Mouse (Mus musculus): ENCODE results near the gene Gm13305.
"Not testable (repeated sequence)": the region's sequence is repeated elsewhere in the genome, so short reads cannot be mapped to it uniquely, and the experiment has no call there.

The Gm13305 gene

DNA sequence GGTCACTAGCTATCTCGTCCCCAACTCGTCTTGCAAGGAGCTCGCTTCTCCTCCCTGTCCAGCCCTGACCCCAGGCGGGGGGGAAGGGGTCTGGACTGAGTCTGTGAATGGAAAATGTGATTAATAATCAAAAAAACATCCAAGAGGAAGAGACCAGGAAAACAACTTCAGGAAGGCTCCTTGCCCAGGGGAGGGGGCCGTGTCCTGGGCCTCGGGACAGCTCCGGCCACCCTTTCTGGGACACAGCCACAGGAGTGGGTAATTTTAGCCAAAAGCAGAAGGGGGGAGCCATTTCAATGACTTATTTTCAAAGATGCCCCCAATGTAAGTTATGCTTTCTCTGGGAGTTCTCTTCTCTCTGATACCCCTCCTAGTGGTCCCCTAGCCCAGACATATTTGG is at the start of gene Gm13305:
TSS of gene Gm13305 (minus strand) at position 101 of the 400 bp plus-strand sequence.
- DNase-seq (ENCODE audit: low spot score in 2 of 2), result not testable (repeated sequence)

DNA sequence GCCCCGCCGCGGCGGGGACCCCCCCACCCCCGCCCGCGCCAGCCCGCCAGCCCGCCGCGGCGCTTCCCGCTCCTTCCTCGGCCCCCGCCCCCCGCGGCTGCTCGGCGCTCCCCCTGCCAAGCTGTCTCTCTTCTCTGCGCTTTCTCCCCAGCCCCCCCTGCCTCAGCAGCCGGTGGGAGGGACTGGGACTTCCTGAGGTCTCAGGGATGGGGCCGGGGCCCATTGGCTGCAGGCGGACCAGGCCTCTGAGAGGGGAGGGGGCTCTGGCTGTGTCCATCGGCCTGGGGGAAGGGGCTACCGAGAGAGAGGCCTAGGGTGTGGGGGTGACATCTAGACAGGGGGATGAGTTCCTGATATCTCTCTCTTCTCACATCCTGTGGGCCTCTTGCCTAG is 16.6 kb upstream of the Gm13305 start:
- DNase-seq (ENCODE audit: low spot score in 2 of 2), result not testable (repeated sequence)

DNA sequence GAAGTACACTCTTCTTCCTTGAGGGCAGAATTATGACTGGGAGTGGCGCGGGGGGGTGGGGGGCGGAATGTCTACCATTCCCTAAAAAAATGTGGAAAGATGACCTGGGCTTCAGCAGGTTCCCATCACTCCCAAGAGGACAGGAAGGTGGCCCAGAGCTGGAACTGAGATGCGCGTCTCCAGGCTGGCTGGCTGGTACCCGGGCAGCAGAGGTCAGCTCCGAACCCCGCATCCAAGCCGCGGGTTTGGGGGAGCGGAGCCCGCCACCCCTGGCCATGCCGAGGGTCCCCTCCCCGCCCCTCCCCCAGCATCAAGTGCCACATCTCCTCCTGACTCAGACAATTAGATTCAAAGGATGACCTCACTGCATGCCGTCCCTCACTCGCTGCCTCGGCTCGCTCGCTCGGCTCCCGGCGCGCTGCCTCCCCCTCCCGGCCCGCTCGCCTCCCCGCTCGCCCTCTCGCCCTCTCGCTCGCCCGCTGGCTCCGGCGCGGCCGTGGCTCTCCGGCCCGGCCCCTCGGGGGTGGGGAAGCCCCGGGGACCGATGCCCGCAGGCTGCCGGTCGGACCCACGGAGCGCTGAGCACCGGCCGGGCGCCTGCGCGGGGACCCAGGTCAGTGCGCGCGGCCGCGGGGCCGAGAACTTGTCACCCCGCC is 16.0 kb upstream of the Gm13305 start:
- not testable (repeated sequence) for DNase-seq (ENCODE audit: low spot score in 2 of 2)

DNA sequence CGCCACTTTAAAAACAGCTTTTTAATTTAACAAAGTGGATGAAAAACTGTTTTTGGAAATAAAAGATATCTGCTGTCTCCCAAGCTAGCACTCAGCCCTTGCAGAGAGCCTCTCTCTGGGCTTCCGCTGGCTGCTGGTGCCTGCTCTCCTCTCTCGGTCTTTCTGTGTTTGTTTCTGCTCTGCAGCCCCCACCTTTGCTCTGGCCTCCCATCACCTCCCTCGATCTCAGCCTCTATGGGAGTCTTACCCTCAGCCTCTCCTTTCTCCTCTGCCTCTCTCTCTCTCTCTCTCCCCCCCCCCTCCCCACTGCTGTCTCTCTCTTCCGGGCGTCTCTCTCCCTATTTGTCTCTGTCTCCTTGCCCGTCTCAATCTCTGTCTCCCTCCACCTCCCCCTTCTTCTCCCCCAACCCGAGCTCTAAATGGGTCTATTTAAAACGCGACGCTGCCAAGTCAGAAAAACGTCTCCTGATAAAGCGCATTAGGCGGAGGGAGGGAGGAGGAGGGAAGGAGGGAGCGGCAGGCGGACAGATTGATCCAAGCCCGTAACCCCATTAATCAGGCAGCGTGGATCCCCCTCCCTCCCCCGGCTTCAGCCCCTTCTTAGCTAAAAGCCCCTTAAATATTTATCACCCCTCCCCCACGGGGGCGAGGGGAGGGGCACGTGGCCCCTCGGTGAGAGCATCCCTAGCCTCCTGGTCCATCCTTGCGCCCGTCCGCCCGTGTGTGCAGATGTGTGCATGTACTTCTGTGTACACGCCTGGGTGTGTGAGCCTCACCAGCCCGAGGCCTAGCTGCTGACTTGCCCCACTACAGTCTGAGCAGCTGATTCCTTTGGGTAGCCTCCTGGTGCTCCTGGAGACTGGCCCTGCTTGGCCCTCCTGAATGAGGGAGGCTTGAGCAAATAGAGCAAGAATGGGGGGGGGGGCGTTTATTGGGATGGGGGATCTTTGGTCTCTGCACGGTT is 15.1 kb upstream of the Gm13305 start:
- not testable (repeated sequence) for DNase-seq (ENCODE audit: low spot score in 2 of 2)

DNA sequence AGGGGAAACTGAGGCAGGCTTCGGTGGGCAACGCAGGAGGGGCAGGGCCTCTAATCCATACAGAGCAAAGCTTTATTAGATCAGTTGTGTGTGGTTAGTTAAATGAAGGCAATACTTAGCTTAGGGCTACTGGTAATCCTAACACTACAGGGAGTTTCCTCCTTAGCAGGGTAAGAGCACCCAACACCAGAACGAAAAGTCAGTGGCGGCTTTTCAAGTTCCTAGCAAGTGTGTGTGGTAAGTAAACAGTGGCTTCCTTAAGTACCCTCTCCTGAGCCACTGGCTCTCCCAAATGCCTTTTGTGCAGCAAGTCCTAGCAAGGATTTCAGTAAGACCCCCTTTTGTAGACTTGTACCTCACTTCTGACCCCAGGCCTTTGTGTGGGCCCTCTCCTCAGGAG is 9.8 kb upstream of the Gm13305 start:
- DNase-seq (ENCODE audit: low spot score in 2 of 2), result not testable (repeated sequence)

DNA sequence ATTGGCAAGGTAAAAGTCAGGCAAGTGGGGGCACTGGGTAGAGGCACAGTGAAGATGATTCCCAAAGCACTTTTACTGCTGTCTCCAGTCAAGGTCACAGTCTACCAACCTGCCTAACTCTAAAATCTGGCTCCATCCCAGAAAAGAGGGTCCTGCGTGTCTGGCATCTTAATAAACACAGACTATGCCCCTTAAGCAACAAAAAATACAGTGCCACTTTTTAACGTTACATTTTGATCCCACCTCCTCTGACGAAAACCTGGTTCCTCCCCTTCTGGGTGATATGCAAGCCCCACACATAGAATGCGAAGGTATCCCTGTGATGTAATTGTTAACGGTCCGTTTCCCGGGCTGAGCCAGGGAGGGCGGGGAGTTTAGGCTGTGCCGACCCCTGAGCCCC is 15.3 kb downstream of the Gm13305 start, which contains the start of gene Gm13306:
TSS of gene Gm13306 (plus strand) at position 301 of the 400 bp plus-strand sequence.
- DNase-seq (ENCODE audit: low spot score in 2 of 2), result not testable (repeated sequence)

DNA sequence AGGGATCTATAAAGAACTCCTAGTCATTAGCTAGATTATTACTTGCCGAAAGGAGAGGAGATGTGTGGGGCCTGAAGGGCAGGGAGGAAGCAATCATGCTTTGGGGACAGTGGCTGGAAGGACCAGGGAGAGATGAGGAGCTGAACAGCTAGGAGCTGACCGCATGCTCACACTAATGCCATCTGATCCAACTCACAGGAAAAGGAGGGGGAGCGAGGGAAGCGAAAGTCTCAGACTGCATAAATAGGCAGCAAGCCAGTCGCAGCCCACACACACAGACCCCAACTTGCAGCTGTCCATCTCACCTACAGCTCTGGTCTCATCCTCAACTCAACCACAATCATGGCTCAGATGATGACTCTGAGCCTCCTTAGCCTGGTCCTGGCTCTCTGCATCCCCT is 53.9 kb downstream of the Gm13305 start, which contains the start of gene Gm13304:
TSS of gene Gm13304 (plus strand) at position 301 of the 400 bp plus-strand sequence.
- DNase-seq (ENCODE audit: low spot score in 2 of 2), result not testable (repeated sequence)

Data from frontal cortex, postnatal 25 days (tissue).